Mouse (Mus musculus) limb, embryonic 11.5 days (tissue): ENCODE data around the gene Rbl2. TPM values are rescaled to one million over a fixed set of nuclear protein-coding genes. Genes with fewer than 3 reads are reported as not detected.

Experiments used
- ATAC-seq: fragments of 200-750 bp; cut with Nextera tagmentation; 2 replicates; pipeline ENCODE4 v1.8.0; 2017; ENCODE audit warnings: low read depth; ENCODE audit not compliant: insufficient number of reproducible peaks, low FRiP score, low TSS enrichment
- DNase-seq: peaks from one replicate; pipeline ENCODE4 v3.0.0-alpha.2; 2015; ENCODE audit warnings: low spot score
- H3K27ac ChIP-seq: fragments of 300-500 bp; sonication (generic); replicated peaks from 2 replicates; pipeline ENCODE4 v1.5.1; 2014; ENCODE audit warnings: low read depth, mild to moderate bottlenecking, low read length
- H3K27me3 ChIP-seq: fragments of 300-500 bp; sonication (generic); 2 replicates; pipeline ENCODE4 v1.6.1; 2014; ENCODE audit warnings: mild to moderate bottlenecking, low read length, mixed read lengths; ENCODE audit not compliant: control insufficient read depth, insufficient read depth
- H3K36me3 ChIP-seq: fragments of 300-500 bp; sonication (generic); 2 replicates; pipeline ENCODE4 v1.6.1; 2014; ENCODE audit warnings: mild to moderate bottlenecking, low read length, moderate library complexity, mixed read lengths; ENCODE audit not compliant: control insufficient read depth, insufficient read depth
- H3K4me1 ChIP-seq: fragments of 300-500 bp; sonication (generic); 2 replicates; pipeline ENCODE4 v1.6.1; 2014; ENCODE audit warnings: low read length, mixed read lengths; ENCODE audit not compliant: control insufficient read depth, insufficient read depth
- H3K4me2 ChIP-seq: fragments of 300-500 bp; sonication (generic); 2 replicates; pipeline ENCODE4 v1.6.1; 2014; ENCODE audit warnings: low read depth, mild to moderate bottlenecking, moderate library complexity; ENCODE audit not compliant: severe bottlenecking
- H3K4me3 ChIP-seq: fragments of 300-500 bp; sonication (generic); 2 replicates; pipeline ENCODE4 v1.5.1; 2014; ENCODE audit warnings: low read depth, low read length
- H3K9ac ChIP-seq: fragments of 300-500 bp; sonication (generic); 2 replicates; pipeline ENCODE4 v1.6.1; 2014; ENCODE audit warnings: mild to moderate bottlenecking, low read length
- H3K9me3 ChIP-seq: fragments of 300-500 bp; sonication (generic); 2 replicates; pipeline ENCODE4 v1.6.1; 2016; ENCODE audit warnings: low read length; ENCODE audit not compliant: control insufficient read depth
- WGBS: fragments of 180-500 bp; shearing (Covaris S2); extraction: QIAGEN DNeasy Blood & Tissue Kit; methylation state at CpG from one replicate; pipeline ENCODE4 v1.1.7; 2014; 5-methylcytosine and 5-hydroxymethylcytosine counted together
- polyA plus RNA-seq: library from polyadenylated mRNA; unstranded; fragments of >200 nt; fragmentation: Nextera tagmentation; extraction: Ambion mirVana; gene quantifications from 2 replicates; pipeline ENCODE4 v1.2.1, GENCODE M21; 2014

Rbl2 gene
- polyA plus RNA-seq, 1 experiment from 2014 or later = 8.8 TPM

- Histone ChIP-seq H3K9me3 (no peaks in the 10 kb centered on the region), H3K27me3 (no peaks in the 10 kb centered on the region), H3K4me1 (no peaks in the 10 kb centered on the region), H3K4me2 (no peak overlapping the region), H3K9ac (no peak overlapping the region), H3K27ac (no peak overlapping the region), H3K36me3 (no peaks in the 10 kb centered on the region), H3K4me3 (no peak overlapping the region)
- no peak for DNase-seq
- ATAC-seq = no peak
- 93% methylated on average over 7 of the region's 7 CpGs for WGBS
Observed at GRCm38 (mm10) chr8:91059884-91060510, 9.9 kb upstream of the Rbl2 start.

DNA sequence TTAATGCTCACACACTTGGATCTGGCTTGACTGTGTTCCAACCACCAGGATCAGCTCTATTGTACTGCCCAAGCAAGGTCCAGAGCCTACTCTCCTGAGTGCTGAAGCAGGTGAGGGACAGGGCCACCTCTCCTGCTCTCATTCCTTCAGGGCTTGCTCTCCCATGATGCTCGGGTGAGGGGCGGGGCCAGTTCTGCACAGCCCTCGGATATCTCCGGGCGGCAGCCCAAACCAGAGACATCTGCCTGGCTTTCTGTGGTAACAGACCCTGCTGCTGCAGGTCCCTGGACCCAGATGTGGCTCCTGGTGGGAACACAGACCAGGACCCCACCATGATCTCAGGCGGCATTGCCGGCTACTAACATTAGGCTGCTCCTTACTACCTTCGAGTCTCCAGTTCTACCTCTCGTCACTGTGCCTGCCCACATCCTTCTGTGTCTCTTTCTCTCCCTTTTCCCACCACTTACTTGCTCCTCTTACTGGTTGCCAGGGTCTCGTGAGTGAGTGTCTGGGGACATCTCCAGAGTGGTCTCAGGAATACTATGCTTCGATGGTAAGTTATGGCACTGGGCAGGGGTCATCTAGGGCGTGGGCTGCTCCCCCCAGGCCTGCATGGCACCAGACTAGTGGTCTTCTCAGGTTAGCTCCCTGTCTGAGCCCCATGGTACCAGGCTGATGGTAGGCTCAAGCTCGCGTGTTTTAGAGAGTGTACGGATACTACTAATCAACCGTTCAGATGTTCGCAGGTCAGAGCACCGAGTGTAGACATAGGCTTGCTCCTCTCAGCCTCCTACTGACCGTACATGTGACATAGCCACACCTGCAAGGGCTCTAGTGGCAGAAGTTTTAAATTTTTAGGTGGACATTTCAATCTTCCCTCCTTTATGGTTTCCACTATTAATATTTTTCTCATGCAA is 9.0 kb upstream of the Rbl2 start:
- DNase-seq = no peak
- Histone ChIP-seq H3K9me3 (no peaks in the 10 kb centered on the region), H3K36me3 (no peaks in the 10 kb centered on the region), H3K27me3 (no peaks in the 10 kb centered on the region), H3K4me2 (no peak overlapping the region), H3K4me1 (no peaks in the 10 kb centered on the region), H3K27ac (no peak overlapping the region), H3K9ac (no peak overlapping the region), H3K4me3 (no peak overlapping the region)
- WGBS = 79% methylated on average over 19 of the region's 19 CpGs
- ATAC-seq = no peak

GRCm38 (mm10) chr8:91065179-91065578 is 4.7 kb upstream of the Rbl2 start:
- no peaks in the 10 kb centered on the region for H3K4me1 ChIP-seq
- WGBS = 76% methylated on average over 4 of the region's 4 CpGs
- no peak overlapping the region for H3K27ac ChIP-seq
- no peak overlapping the region for H3K9ac ChIP-seq
- H3K4me3 ChIP-seq = no peak overlapping the region
- H3K4me2 ChIP-seq = no peak overlapping the region
- ATAC-seq (no peak), DNase-seq (no peak)
- no peaks in the 10 kb centered on the region for H3K9me3 ChIP-seq
- no peaks in the 10 kb centered on the region for H3K36me3 ChIP-seq
- H3K27me3 ChIP-seq = no peaks in the 10 kb centered on the region

GRCm38 (mm10) chr8:91069407-91069806 is 450 bp upstream of the Rbl2 start:
- H3K9me3 ChIP-seq = no peaks in the 10 kb centered on the region
- no peaks in the 10 kb centered on the region; the same call in 1 of the 2 replicates for H3K4me1 ChIP-seq
- peak; percentile 34 for DNase-seq
- 9% methylated on average over 10 of the region's 10 CpGs for WGBS
- peak overlapping the region; percentile 39 for H3K9ac ChIP-seq
- no peak for ATAC-seq
- H3K36me3 ChIP-seq = no peaks in the 10 kb centered on the region
- H3K4me3 ChIP-seq = peak overlapping the region; percentile 57
- H3K27me3 ChIP-seq = no peaks in the 10 kb centered on the region
- peak overlapping the region; percentile 55 for H3K4me2 ChIP-seq
- no peak overlapping the region for H3K27ac ChIP-seq

- H3K9ac ChIP-seq = peak overlapping the region; percentile 39
- H3K27ac ChIP-seq = no peak overlapping the region
- H3K4me1 ChIP-seq = no peaks in the 10 kb centered on the region; the same call in 1 of the 2 replicates
- no peaks in the 10 kb centered on the region for H3K9me3 ChIP-seq
- H3K4me2 ChIP-seq = peak overlapping the region; percentile 55
- H3K27me3 ChIP-seq = no peaks in the 10 kb centered on the region
- H3K4me3 ChIP-seq = peak overlapping the region; percentile 57
- ATAC-seq = peak; percentile 82
- under 1% methylated on average over 34 of the region's 34 CpGs for WGBS
- DNase-seq = peak; percentile 69
- no peaks in the 10 kb centered on the region for H3K36me3 ChIP-seq
Observed at GRCm38 (mm10) chr8:91070275-91070859, 510 bp downstream of the Rbl2 start.

GRCm38 (mm10) chr8:91077077-91077867 is 7.4 kb downstream of the Rbl2 start:
- H3K4me1 ChIP-seq = no peaks in the 10 kb centered on the region
- H3K9ac ChIP-seq = no peak overlapping the region
- ATAC-seq (no peak), DNase-seq (no peak)
- H3K27me3 ChIP-seq = no peaks in the 10 kb centered on the region
- no peaks in the 10 kb centered on the region for H3K9me3 ChIP-seq
- no peak overlapping the region for H3K4me2 ChIP-seq
- WGBS = 93% methylated on average over 12 of the region's 12 CpGs
- H3K4me3 ChIP-seq = no peak overlapping the region
- H3K36me3 ChIP-seq = no peaks in the 10 kb centered on the region
- H3K27ac ChIP-seq = no peak overlapping the region

- WGBS = 94% methylated on average over 2 of the region's 2 CpGs
- Histone ChIP-seq H3K9me3 (no peaks in the 10 kb centered on the region), H3K9ac (no peak overlapping the region), H3K4me3 (no peak overlapping the region), H3K27me3 (no peaks in the 10 kb centered on the region), H3K27ac (no peak overlapping the region), H3K4me2 (no peak overlapping the region), H3K36me3 (no peaks in the 10 kb centered on the region), H3K4me1 (no peaks in the 10 kb centered on the region)
- no peak for ATAC-seq
- no peak for DNase-seq
Observed at GRCm38 (mm10) chr8:91079678-91080077, 9.8 kb downstream of the Rbl2 start.

- WGBS = 75% methylated on average over 7 of the region's 7 CpGs
- H3K27me3 ChIP-seq = no peaks in the 10 kb centered on the region
- H3K4me2 ChIP-seq = no peak overlapping the region
- no peaks in the 10 kb centered on the region for H3K4me1 ChIP-seq
- no peaks in the 10 kb centered on the region for H3K9me3 ChIP-seq
- H3K27ac ChIP-seq = no peak overlapping the region
- no peaks in the 10 kb centered on the region for H3K36me3 ChIP-seq
- DNase-seq (no peak), ATAC-seq (no peak)
- no peak overlapping the region for H3K4me3 ChIP-seq
- H3K9ac ChIP-seq = no peak overlapping the region
Observed at GRCm38 (mm10) chr8:91081911-91082310, 12.1 kb downstream of the Rbl2 start.
